Mouse (Mus musculus) forelimb bud, embryonic 11.5 days (tissue): ENCODE measurements around the gene Cux1.
A peak's percentile ranks its signal among the peaks of the same experiment; 100 is the strongest.

Experiments
- DNase-seq: peaks from one replicate; pipeline ENCODE4 v3.0.0-alpha.2; 2012; ENCODE audit warnings: low read depth, low spot score

The Cux1 gene

GRCm38 (mm10) chr5:136567176-136568025, at the start of gene Cux1:
Gene Cux1, minus strand, starts transcription at chr5:136567490.
- peak; percentile 78 for DNase-seq

GRCm38 (mm10) chr5:136612391-136612790, 45.1 kb upstream of the Cux1 start:
- no peak for DNase-seq

GRCm38 (mm10) chr5:136608814-136609434, 41.6 kb upstream of the Cux1 start:
- DNase-seq = peak; percentile 33

GRCm38 (mm10) chr5:136605144-136605543, 37.9 kb upstream of the Cux1 start:
- no peak for DNase-seq

GRCm38 (mm10) chr5:136603176-136603964, 36.1 kb upstream of the Cux1 start:
- no peak for DNase-seq

GRCm38 (mm10) chr5:136600511-136600910, 33.2 kb upstream of the Cux1 start:
- DNase-seq = no peak

GRCm38 (mm10) chr5:136594896-136595540, 27.7 kb upstream of the Cux1 start:
- DNase-seq = no peak

- DNase-seq = no peak
Measured at GRCm38 (mm10) chr5:136591816-136592499, 24.7 kb upstream of the Cux1 start.

- DNase-seq = no peak
Measured at GRCm38 (mm10) chr5:136589002-136589401, 21.7 kb upstream of the Cux1 start.

GRCm38 (mm10) chr5:136588471-136588870, 21.2 kb upstream of the Cux1 start:
- no peak for DNase-seq

- no peak for DNase-seq
Measured at GRCm38 (mm10) chr5:136584676-136585285, 17.5 kb upstream of the Cux1 start.

- no peak for DNase-seq
Measured at GRCm38 (mm10) chr5:136583666-136584464, 16.6 kb upstream of the Cux1 start.

GRCm38 (mm10) chr5:136583256-136583655, 16.0 kb upstream of the Cux1 start:
- DNase-seq = no peak

GRCm38 (mm10) chr5:136582201-136582600, 14.9 kb upstream of the Cux1 start:
- DNase-seq = no peak

GRCm38 (mm10) chr5:136581625-136582024, 14.3 kb upstream of the Cux1 start:
- DNase-seq = no peak

- no peak for DNase-seq
Measured at GRCm38 (mm10) chr5:136581166-136581565, 13.9 kb upstream of the Cux1 start.

GRCm38 (mm10) chr5:136578201-136578600, 10.9 kb upstream of the Cux1 start:
- no peak for DNase-seq

GRCm38 (mm10) chr5:136570171-136570570, 2.9 kb upstream of the Cux1 start:
- no peak for DNase-seq

- DNase-seq = peak; percentile 51
Measured at GRCm38 (mm10) chr5:136568776-136569175, 1.5 kb upstream of the Cux1 start.
